Mouse (Mus musculus): Measurements from ENCODE around the gene Fnbp1.

The Fnbp1 gene

GRCm38 (mm10) chr2:31127219-31127618 is 14.6 kb downstream of the Fnbp1 start:
- Histone ChIP-seq H3K36me3 (ENCODE audit: insufficient read depth, low read length) (peaks cover 43% of the 10 kb centered on the region), H3K4me3 (replicated peaks; ENCODE audit: low read length) (peak overlapping the region; percentile 54), H3K9me3 (ENCODE audit: low read length) (no peaks in the 10 kb centered on the region), H3K4me1 (replicated peaks; ENCODE audit: low read depth, low read length) (peaks cover 95% of the 10 kb centered on the region), H3K27me3 (ENCODE audit: insufficient read depth, low read length) (no peaks in the 10 kb centered on the region)
- TF ChIP-seq CTCF (conservative IDR thresholded peaks at IDR 0.05; ENCODE audit: low read length), result no peak
- TF ChIP-seq NANOG (IDR thresholded peaks at IDR 0.05; ENCODE audit: borderline replicate concordance, low read length), result no peak
- TF ChIP-seq POU5F1 (IDR thresholded peaks at IDR 0.05; ENCODE audit: borderline replicate concordance, low read length), result no peak

- H3K4me1 ChIP-seq (replicated peaks; ENCODE audit: low read depth, low read length), result peaks cover 95% of the 10 kb centered on the region
- H3K27me3 ChIP-seq (ENCODE audit: insufficient read depth, low read length), result no peaks in the 10 kb centered on the region
- H3K36me3 ChIP-seq (ENCODE audit: insufficient read depth, low read length), result peaks cover 48% of the 10 kb centered on the region
- no peaks in the 10 kb centered on the region for H3K9me3 ChIP-seq (ENCODE audit: low read length)
- TF ChIP-seq CTCF (conservative IDR thresholded peaks at IDR 0.05; ENCODE audit: low read length), result no peak
- TF ChIP-seq NANOG (IDR thresholded peaks at IDR 0.05; ENCODE audit: borderline replicate concordance, low read length), result no peak
- no peak for TF ChIP-seq POU5F1 (IDR thresholded peaks at IDR 0.05; ENCODE audit: borderline replicate concordance, low read length)
- H3K4me3 ChIP-seq (replicated peaks; ENCODE audit: low read length), result 0 out of 2 replicates have a peak overlapping the region, but pooled peaks have one; percentile 54
Measured at GRCm38 (mm10) chr2:31126048-31126447, 15.8 kb downstream of the Fnbp1 start.

GRCm38 (mm10) chr2:31125156-31125555 is 16.7 kb downstream of the Fnbp1 start:
- TF ChIP-seq POU5F1 (IDR thresholded peaks at IDR 0.05; ENCODE audit: borderline replicate concordance, low read length), result no peak
- TF ChIP-seq NANOG (IDR thresholded peaks at IDR 0.05; ENCODE audit: borderline replicate concordance, low read length), result no peak
- no peak for TF ChIP-seq CTCF (conservative IDR thresholded peaks at IDR 0.05; ENCODE audit: low read length)
- no peaks in the 10 kb centered on the region for H3K9me3 ChIP-seq (ENCODE audit: low read length)
- no peaks in the 10 kb centered on the region for H3K27me3 ChIP-seq (ENCODE audit: insufficient read depth, low read length)
- no peak overlapping the region for H3K4me3 ChIP-seq (replicated peaks; ENCODE audit: low read length)
- H3K4me1 ChIP-seq (replicated peaks; ENCODE audit: low read depth, low read length), result peaks cover 91% of the 10 kb centered on the region
- peaks cover 48% of the 10 kb centered on the region for H3K36me3 ChIP-seq (ENCODE audit: insufficient read depth, low read length)

GRCm38 (mm10) chr2:31124694-31125093 is 17.1 kb downstream of the Fnbp1 start:
- Histone ChIP-seq H3K27me3 (ENCODE audit: insufficient read depth, low read length) (no peaks in the 10 kb centered on the region), H3K4me3 (replicated peaks; ENCODE audit: low read length) (no peak overlapping the region), H3K4me1 (replicated peaks; ENCODE audit: low read depth, low read length) (peaks cover 91% of the 10 kb centered on the region), H3K9me3 (ENCODE audit: low read length) (no peaks in the 10 kb centered on the region), H3K36me3 (ENCODE audit: insufficient read depth, low read length) (peaks cover 48% of the 10 kb centered on the region)
- no peak for TF ChIP-seq CTCF (conservative IDR thresholded peaks at IDR 0.05; ENCODE audit: low read length)
- no peak for TF ChIP-seq NANOG (IDR thresholded peaks at IDR 0.05; ENCODE audit: borderline replicate concordance, low read length)
- no peak for TF ChIP-seq POU5F1 (IDR thresholded peaks at IDR 0.05; ENCODE audit: borderline replicate concordance, low read length)

- no peaks in the 10 kb centered on the region for H3K9me3 ChIP-seq (ENCODE audit: low read length)
- H3K36me3 ChIP-seq (ENCODE audit: insufficient read depth, low read length), result peaks cover 44% of the 10 kb centered on the region
- no peaks in the 10 kb centered on the region for H3K27me3 ChIP-seq (ENCODE audit: insufficient read depth, low read length)
- no peak overlapping the region for H3K4me3 ChIP-seq (replicated peaks; ENCODE audit: low read length)
- TF ChIP-seq POU5F1 (IDR thresholded peaks at IDR 0.05; ENCODE audit: borderline replicate concordance, low read length), result no peak
- no peak for TF ChIP-seq CTCF (conservative IDR thresholded peaks at IDR 0.05; ENCODE audit: low read length)
- no peak for TF ChIP-seq NANOG (IDR thresholded peaks at IDR 0.05; ENCODE audit: borderline replicate concordance, low read length)
- peaks cover 91% of the 10 kb centered on the region for H3K4me1 ChIP-seq (replicated peaks; ENCODE audit: low read depth, low read length)
Measured at GRCm38 (mm10) chr2:31123493-31123892, 18.3 kb downstream of the Fnbp1 start.

- H3K9me3 ChIP-seq (ENCODE audit: low read length), result no peaks in the 10 kb centered on the region
- H3K4me1 ChIP-seq (replicated peaks; ENCODE audit: low read depth, low read length), result peaks cover 85% of the 10 kb centered on the region
- TF ChIP-seq CTCF (conservative IDR thresholded peaks at IDR 0.05; ENCODE audit: low read length) (no peak), POU5F1 (IDR thresholded peaks at IDR 0.05; ENCODE audit: borderline replicate concordance, low read length) (no peak), NANOG (IDR thresholded peaks at IDR 0.05; ENCODE audit: borderline replicate concordance, low read length) (no peak)
- no peak overlapping the region for H3K4me3 ChIP-seq (replicated peaks; ENCODE audit: low read length)
- H3K27me3 ChIP-seq (ENCODE audit: insufficient read depth, low read length), result no peaks in the 10 kb centered on the region
- peaks cover 44% of the 10 kb centered on the region for H3K36me3 ChIP-seq (ENCODE audit: insufficient read depth, low read length)
Measured at GRCm38 (mm10) chr2:31122806-31123205, 19.0 kb downstream of the Fnbp1 start.

- Histone ChIP-seq H3K9me3 (ENCODE audit: low read length) (no peaks in the 10 kb centered on the region), H3K27me3 (ENCODE audit: insufficient read depth, low read length) (no peaks in the 10 kb centered on the region), H3K36me3 (ENCODE audit: insufficient read depth, low read length) (peaks cover 55% of the 10 kb centered on the region), H3K4me1 (replicated peaks; ENCODE audit: low read depth, low read length) (peaks cover 86% of the 10 kb centered on the region), H3K4me3 (replicated peaks; ENCODE audit: low read length) (no peak overlapping the region)
- TF ChIP-seq NANOG (IDR thresholded peaks at IDR 0.05; ENCODE audit: borderline replicate concordance, low read length) (no peak), POU5F1 (IDR thresholded peaks at IDR 0.05; ENCODE audit: borderline replicate concordance, low read length) (no peak), CTCF (conservative IDR thresholded peaks at IDR 0.05; ENCODE audit: low read length) (no peak)
Measured at GRCm38 (mm10) chr2:31121131-31121693, 20.6 kb downstream of the Fnbp1 start.

- H3K36me3 ChIP-seq (ENCODE audit: insufficient read depth, low read length), result peaks cover 44% of the 10 kb centered on the region
- TF ChIP-seq NANOG (IDR thresholded peaks at IDR 0.05; ENCODE audit: borderline replicate concordance, low read length) (no peak), CTCF (conservative IDR thresholded peaks at IDR 0.05; ENCODE audit: low read length) (no peak), POU5F1 (IDR thresholded peaks at IDR 0.05; ENCODE audit: borderline replicate concordance, low read length) (no peak)
- H3K4me1 ChIP-seq (replicated peaks; ENCODE audit: low read depth, low read length), result peaks cover 88% of the 10 kb centered on the region
- H3K9me3 ChIP-seq (ENCODE audit: low read length), result no peaks in the 10 kb centered on the region
- no peaks in the 10 kb centered on the region for H3K27me3 ChIP-seq (ENCODE audit: insufficient read depth, low read length)
- peak overlapping the region; percentile 62 for H3K4me3 ChIP-seq (replicated peaks; ENCODE audit: low read length)
Measured at GRCm38 (mm10) chr2:31119795-31120194, 22.0 kb downstream of the Fnbp1 start.

Measured in E14TG2a.4 (cell line).